Mouse (Mus musculus) lung, postnatal 0 days (tissue): ENCODE measurements around the gene Gpr55.

Source experiments
- CTCF ChIP-seq: IDR thresholded peaks from 2 replicates; pipeline ENCODE4 v1.5.1; 2016; ENCODE audit warnings: antibody characterized with exemption, mild to moderate bottlenecking
- EP300 ChIP-seq: IDR thresholded peaks from 2 replicates; pipeline ENCODE4 v1.6.1; 2016; ENCODE audit warnings: antibody characterized with exemption, mild to moderate bottlenecking, control low read depth

- TF ChIP-seq CTCF (no peak), EP300 (no peak)
Measured at GRCm38 (mm10) chr1:85985784-85986183, 25.0 kb upstream of the Gpr55 start.
